Mouse (Mus musculus) kidney, embryonic 15.5 days (tissue): Measurements from ENCODE around the gene Pacrg. TPM values are rescaled to one million over a fixed set of nuclear protein-coding genes. Genes with fewer than 3 reads are reported as not detected.
A peak's percentile ranks its signal among the peaks of the same experiment; 100 is the strongest.

Source experiments
- ATAC-seq: fragments of 200-750 bp; cut with Nextera tagmentation; replicated peaks from 2 replicates; pipeline ENCODE4 v1.8.0; 2017; ENCODE audit warnings: moderate TSS enrichment; ENCODE audit not compliant: low FRiP score
- H3K27ac ChIP-seq: fragments of 300-500 bp; sonication (generic); 2 replicates; pipeline ENCODE4 v1.5.1; 2015; ENCODE audit warnings: mild to moderate bottlenecking, inconsistent platforms
- H3K27me3 ChIP-seq: fragments of 300-500 bp; sonication (generic); 2 replicates; pipeline ENCODE4 v1.6.1; 2015; ENCODE audit warnings: inconsistent platforms
- H3K36me3 ChIP-seq: fragments of 300-500 bp; sonication (generic); 2 replicates; pipeline ENCODE4 v1.6.1; 2015; ENCODE audit warnings: inconsistent platforms
- H3K4me1 ChIP-seq: fragments of 300-500 bp; sonication (generic); 2 replicates; pipeline ENCODE4 v1.6.1; 2015; ENCODE audit warnings: inconsistent platforms
- H3K4me2 ChIP-seq: fragments of 300-500 bp; sonication (generic); 2 replicates; pipeline ENCODE4 v1.6.1; 2015; ENCODE audit warnings: moderate library complexity, mild to moderate bottlenecking, inconsistent platforms
- H3K4me3 ChIP-seq: fragments of 300-500 bp; sonication (generic); replicated peaks from 2 replicates; pipeline ENCODE4 v1.5.1; 2015; ENCODE audit warnings: mild to moderate bottlenecking, inconsistent platforms
- H3K9ac ChIP-seq: fragments of 300-500 bp; sonication (generic); 2 replicates; pipeline ENCODE4 v1.6.1; 2015; ENCODE audit warnings: mild to moderate bottlenecking, inconsistent platforms
- H3K9me3 ChIP-seq: fragments of 300-500 bp; sonication (generic); replicated peaks from 2 replicates; pipeline ENCODE4 v1.6.1; 2016; ENCODE audit warnings: inconsistent platforms
- WGBS: fragments of 180-500 bp; shearing (Covaris S2); methylation state at CpG from one replicate; pipeline ENCODE4 v1.1.7; 2015; ENCODE audit warnings: mixed read lengths; 5-methylcytosine and 5-hydroxymethylcytosine counted together
- polyA plus RNA-seq: library from polyadenylated mRNA; unstranded; fragments of >200 nt; fragmentation: Nextera tagmentation; extraction: Ambion mirVana; gene quantifications from 2 replicates; pipeline ENCODE4 v1.2.1, GENCODE M21; 2015

The Pacrg gene
- polyA plus RNA-seq, 1 experiment from 2014 or later, result 3.6 TPM

DNA sequence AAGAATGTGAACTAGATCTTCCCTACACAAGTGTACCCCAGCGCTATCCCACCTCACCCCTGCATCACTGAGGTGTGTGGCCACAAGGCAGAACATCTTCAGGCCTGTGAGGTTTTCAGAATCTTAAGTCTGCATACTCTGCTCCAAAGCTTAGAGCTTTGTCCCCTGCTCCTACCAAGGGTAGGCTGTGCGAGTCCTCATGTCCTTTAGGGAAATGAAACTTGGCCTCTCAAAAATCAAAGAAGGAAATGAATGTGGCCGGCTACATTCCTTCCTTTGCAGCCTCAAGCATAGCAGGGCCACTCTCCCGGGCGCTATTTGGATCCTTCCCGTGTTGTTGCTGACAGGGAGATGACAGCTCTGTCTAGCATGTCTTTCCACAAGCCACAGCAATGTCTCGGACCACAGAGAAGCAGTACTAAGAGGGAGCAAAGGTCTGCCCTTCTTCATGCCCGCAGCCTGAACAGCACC lies 469.4 kb downstream of the Pacrg start:
- H3K9me3 ChIP-seq, result no peaks in the 10 kb centered on the region
- H3K27ac ChIP-seq, result no peak overlapping the region
- H3K4me1 ChIP-seq, result no peaks in the 10 kb centered on the region; the same call in 1 of the 2 replicates
- H3K4me2 ChIP-seq, result no peak overlapping the region
- no peak overlapping the region for H3K4me3 ChIP-seq
- H3K9ac ChIP-seq, result no peak overlapping the region
- WGBS, result 70% methylated on average over 8 of the region's 8 CpGs
- no peaks in the 10 kb centered on the region for H3K36me3 ChIP-seq
- no peak for ATAC-seq
- no peaks in the 10 kb centered on the region for H3K27me3 ChIP-seq

DNA sequence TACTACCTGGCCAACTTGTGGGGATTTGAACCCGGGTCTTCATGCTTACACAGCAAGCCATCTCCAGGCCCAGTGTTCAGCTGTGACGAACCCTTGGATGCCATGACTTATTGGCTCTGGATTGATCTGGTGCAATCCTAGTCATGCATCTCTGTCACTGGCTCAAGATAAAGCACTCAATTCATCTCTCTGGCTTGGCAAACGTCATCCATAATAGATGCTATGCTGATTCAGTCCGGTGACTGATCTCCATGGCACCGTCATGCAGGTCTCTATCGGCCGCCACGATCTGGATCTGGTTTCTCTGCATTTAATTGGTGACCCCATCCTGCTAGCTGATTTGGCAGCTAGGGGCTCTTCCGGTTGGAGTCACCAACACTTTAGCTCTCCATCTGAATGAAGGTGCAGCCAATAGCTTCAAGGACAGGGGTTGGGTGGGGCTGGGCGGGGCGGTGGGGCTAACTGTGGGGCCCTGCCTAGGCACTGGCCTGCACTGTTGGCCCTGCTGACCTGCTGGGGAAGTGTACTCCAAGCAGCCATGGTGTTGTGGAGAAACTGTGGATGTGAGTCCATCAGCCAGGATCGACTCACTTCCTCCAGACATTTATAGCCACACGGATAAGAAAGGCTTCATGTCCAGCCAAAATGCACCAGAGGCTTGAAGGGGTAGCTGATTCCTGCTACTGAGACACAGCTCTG lies 470.0 kb downstream of the Pacrg start:
- Histone ChIP-seq H3K9ac (no peak overlapping the region), H3K27me3 (no peaks in the 10 kb centered on the region), H3K4me3 (no peak overlapping the region), H3K36me3 (no peaks in the 10 kb centered on the region), H3K9me3 (no peaks in the 10 kb centered on the region), H3K4me2 (no peak overlapping the region), H3K4me1 (no peaks in the 10 kb centered on the region; the same call in 1 of the 2 replicates), H3K27ac (no peak overlapping the region)
- no peak for ATAC-seq
- WGBS, result 83% methylated on average over 13 of the region's 13 CpGs

DNA sequence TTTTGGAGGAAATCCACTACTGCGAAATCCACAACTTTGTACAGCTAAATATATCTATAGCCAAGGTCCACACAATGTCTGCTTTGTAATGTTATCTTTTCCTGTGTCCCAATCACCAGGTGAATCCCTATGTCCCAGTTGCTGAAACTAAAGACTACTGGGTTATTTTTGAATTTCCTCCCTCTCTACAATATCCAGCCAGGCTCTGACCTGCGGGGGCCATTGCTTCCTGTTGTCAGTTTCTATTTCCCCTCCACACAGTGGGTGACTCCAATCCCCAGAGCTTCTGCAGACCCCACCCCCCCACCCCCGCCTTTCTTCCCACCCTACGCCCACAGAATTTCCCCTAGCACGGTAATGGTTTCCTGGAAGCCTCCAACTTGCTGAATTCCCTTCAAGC lies 473.1 kb downstream of the Pacrg start:
- Histone ChIP-seq H3K4me3 (no peak overlapping the region), H3K27me3 (no peaks in the 10 kb centered on the region), H3K27ac (no peak overlapping the region)

DNA sequence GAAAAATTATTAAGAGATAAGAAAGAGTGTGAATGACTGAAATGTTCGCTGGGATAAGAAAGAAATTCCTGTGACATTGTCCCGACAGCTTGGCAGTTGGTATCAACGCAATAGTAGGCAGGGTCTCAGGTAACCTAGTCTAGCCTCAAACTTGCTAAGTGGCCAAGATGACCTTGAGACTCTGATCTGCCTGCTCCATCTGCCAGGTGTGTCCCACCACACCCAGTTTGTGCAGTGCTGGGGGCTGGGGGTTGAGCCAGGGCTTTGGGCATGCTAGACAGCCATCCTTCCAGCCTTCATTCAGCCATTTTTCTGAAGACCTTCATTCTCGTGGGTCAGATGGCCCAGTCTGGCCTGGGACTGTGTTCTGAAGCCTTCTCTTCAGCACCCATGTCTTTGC lies 473.5 kb downstream of the Pacrg start:
- no peaks in the 10 kb centered on the region for H3K4me1 ChIP-seq
- no peak overlapping the region for H3K4me3 ChIP-seq
- 0 out of 2 replicates have a peak overlapping the region, but pooled peaks have one; percentile 35 for H3K27ac ChIP-seq
- no peak overlapping the region for H3K4me2 ChIP-seq
- H3K9me3 ChIP-seq, result no peaks in the 10 kb centered on the region
- H3K9ac ChIP-seq, result no peak overlapping the region
- WGBS, result 83% methylated on average over 4 of the region's 4 CpGs
- H3K36me3 ChIP-seq, result no peaks in the 10 kb centered on the region
- H3K27me3 ChIP-seq, result no peaks in the 10 kb centered on the region
- ATAC-seq, result no peak

More for the DNA sequence above, 473.1 kb downstream of the Pacrg start:
- H3K9me3 ChIP-seq, result no peaks in the 10 kb centered on the region
- 68% methylated on average over 5 of the region's 5 CpGs for WGBS
- ATAC-seq, result no peak
- H3K4me1 ChIP-seq, result no peaks in the 10 kb centered on the region; the same call in 1 of the 2 replicates
- no peak overlapping the region for H3K9ac ChIP-seq
- H3K36me3 ChIP-seq, result no peaks in the 10 kb centered on the region
- H3K4me2 ChIP-seq, result no peak overlapping the region

DNA sequence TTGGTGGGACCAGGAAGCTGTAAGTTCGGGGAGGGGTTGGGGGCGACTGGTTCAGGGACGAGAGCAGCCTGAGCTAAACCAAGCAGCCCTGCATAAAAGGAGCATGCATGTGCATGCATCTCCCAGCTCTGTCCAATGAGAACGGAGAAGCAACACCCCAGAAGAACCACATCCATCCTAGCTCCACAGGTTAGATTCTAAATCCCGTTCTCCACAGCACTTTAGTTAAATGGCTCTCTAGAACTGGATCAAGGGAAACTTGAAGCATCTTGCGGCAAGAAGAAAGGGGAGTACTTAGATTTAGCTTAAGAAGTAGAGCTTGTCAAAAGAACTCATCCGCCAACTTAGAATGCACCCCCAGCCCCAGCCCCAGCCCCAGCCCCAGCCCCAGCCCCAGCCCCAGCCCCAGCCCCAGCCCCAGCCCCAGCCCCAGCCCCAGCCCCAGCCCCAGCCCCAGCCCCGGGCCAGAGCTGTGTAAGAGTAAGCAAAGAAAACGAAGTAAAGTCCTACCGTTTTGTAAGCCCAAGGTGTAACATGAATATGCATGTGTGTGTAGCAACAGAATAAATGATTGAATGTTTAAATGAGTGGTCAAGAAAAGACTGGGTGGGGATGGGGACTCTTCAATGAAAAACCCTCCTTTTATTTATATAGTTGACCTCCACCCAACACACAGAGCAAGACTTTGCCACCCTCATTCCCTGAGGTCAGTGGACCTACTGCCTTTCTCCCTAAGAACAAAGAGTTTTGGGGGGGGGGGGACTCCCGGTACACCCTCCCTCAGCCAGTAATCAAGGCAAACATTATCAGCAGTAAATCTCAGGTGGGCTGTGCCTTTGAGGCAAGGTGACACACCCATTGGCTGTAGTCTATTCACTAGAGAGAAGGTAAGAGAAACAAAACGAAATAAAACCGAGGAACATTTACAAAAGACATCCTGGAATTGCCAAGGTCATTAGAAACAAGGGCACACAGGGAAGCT lies 474.3 kb downstream of the Pacrg start:
- no peaks in the 10 kb centered on the region for H3K4me1 ChIP-seq
- WGBS, result 69% methylated on average over 13 of the region's 13 CpGs
- no peaks in the 10 kb centered on the region for H3K36me3 ChIP-seq
- no peak overlapping the region for H3K27ac ChIP-seq
- H3K9ac ChIP-seq, result no peak overlapping the region
- H3K4me2 ChIP-seq, result no peak overlapping the region
- no peak for ATAC-seq
- H3K27me3 ChIP-seq, result no peaks in the 10 kb centered on the region
- H3K9me3 ChIP-seq, result no peaks in the 10 kb centered on the region
- H3K4me3 ChIP-seq, result no peak overlapping the region

DNA sequence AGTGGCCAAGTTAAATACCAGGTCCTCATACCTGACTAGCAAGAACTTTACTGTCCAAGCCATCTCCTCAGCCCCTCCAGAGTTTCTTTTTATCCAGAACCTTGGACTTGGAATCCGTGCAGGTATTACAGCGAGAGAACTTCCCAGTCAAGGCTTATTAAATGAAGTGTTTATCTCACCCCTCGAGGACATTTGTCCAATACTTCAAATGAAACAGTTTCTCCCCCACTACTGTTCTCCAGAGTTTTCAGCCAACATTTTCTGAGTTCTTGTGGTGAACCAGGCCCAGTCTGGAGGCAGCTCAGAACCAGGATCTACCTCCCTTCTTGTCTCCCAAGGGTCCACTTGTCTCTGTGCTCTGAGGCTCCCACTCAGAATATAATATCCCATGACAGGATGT lies 477.0 kb downstream of the Pacrg start:
- WGBS, result 76% methylated on average over 3 of the region's 3 CpGs
- no peaks in the 10 kb centered on the region for H3K27me3 ChIP-seq
- no peaks in the 10 kb centered on the region for H3K36me3 ChIP-seq
- H3K4me1 ChIP-seq, result peaks cover 7% of the 10 kb centered on the region; the same call in 1 of the 2 replicates
- H3K9me3 ChIP-seq, result no peaks in the 10 kb centered on the region
- no peak overlapping the region for H3K27ac ChIP-seq
- ATAC-seq, result no peak
- no peak overlapping the region for H3K4me2 ChIP-seq
- H3K4me3 ChIP-seq, result no peak overlapping the region
- no peak overlapping the region for H3K9ac ChIP-seq

DNA sequence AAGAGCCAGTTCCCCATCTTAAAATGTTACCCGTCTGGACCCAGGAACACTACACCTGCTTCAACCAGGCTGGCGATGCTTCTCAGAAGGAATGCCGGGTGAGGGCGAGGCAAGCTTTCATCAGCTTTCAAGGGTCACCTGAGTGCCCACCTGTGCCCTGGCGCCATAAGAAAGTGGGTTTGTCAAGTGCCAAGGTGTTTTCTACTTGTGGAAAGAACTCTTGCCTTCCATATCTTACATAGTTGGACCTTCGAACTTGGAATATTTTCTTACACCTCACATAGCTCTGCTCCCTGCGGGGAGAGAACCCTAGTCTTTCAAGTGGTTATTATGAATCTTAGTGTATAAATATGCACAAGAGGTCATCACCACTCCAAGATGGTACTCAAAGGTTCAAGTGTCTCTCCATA lies 478.2 kb downstream of the Pacrg start:
- ATAC-seq, result no peak
- WGBS, result 92% methylated on average over 7 of the region's 7 CpGs
- H3K4me2 ChIP-seq, result no peak overlapping the region
- no peaks in the 10 kb centered on the region for H3K9me3 ChIP-seq
- H3K27me3 ChIP-seq, result no peaks in the 10 kb centered on the region
- no peak overlapping the region for H3K27ac ChIP-seq
- H3K4me3 ChIP-seq, result no peak overlapping the region
- H3K4me1 ChIP-seq, result peaks cover 7% of the 10 kb centered on the region; the same call in 1 of the 2 replicates
- no peak overlapping the region for H3K9ac ChIP-seq
- no peaks in the 10 kb centered on the region for H3K36me3 ChIP-seq

DNA sequence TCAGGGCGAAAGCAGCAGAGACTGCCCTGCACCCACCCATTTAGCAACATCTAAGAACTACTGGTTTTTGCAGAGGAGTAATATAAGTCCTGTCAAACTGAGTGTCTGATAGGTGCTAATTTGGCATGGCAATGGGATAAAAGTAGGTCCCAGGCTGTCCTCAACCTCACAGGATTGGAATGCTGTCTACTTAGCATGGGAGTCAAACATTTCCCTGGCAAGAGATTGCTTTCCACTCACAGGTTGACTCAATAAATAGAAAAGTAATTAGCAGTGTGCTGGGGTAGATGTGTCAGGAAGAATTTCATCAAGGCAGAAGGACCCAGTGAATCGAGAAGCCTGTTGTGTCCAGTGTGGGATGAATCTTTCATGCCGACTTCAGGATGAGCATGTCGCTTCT lies 479.4 kb downstream of the Pacrg start:
- H3K4me1 ChIP-seq, result peaks cover 15% of the 10 kb centered on the region
- no peak overlapping the region for H3K27ac ChIP-seq
- no peaks in the 10 kb centered on the region for H3K27me3 ChIP-seq
- H3K4me2 ChIP-seq, result no peak overlapping the region
- no peaks in the 10 kb centered on the region for H3K9me3 ChIP-seq
- no peaks in the 10 kb centered on the region for H3K36me3 ChIP-seq
- no peak overlapping the region for H3K9ac ChIP-seq
- 67% methylated on average over 4 of the region's 4 CpGs for WGBS
- H3K4me3 ChIP-seq, result no peak overlapping the region
- ATAC-seq, result no peak

DNA sequence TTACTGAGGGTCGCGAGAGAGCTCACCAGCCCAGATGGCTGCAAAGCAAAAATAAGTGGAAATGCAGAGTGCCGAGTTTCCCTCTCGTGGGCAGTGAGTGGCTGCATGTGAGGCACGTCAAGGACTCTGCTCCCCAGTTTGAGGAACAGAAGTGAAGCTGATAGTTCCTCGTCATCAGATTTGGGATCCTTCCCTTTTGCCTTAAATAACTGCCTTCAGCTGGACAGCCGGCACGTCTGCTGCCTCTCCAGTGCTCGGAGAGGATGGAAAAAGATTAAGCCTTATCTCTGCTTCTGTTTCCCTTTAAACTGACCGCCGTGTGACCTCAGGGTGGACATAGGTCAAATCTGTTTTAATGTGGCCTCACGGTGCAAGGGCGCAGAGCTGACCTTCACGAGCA lies 480.6 kb downstream of the Pacrg start:
- no peaks in the 10 kb centered on the region for H3K36me3 ChIP-seq
- H3K4me2 ChIP-seq, result no peak overlapping the region
- peaks cover 20% of the 10 kb centered on the region for H3K4me1 ChIP-seq
- WGBS, result 64% methylated on average over 14 of the region's 14 CpGs
- ATAC-seq, result no peak
- H3K27ac ChIP-seq, result no peak overlapping the region
- H3K4me3 ChIP-seq, result no peak overlapping the region
- H3K9ac ChIP-seq, result no peak overlapping the region
- H3K9me3 ChIP-seq, result no peaks in the 10 kb centered on the region
- no peaks in the 10 kb centered on the region for H3K27me3 ChIP-seq

DNA sequence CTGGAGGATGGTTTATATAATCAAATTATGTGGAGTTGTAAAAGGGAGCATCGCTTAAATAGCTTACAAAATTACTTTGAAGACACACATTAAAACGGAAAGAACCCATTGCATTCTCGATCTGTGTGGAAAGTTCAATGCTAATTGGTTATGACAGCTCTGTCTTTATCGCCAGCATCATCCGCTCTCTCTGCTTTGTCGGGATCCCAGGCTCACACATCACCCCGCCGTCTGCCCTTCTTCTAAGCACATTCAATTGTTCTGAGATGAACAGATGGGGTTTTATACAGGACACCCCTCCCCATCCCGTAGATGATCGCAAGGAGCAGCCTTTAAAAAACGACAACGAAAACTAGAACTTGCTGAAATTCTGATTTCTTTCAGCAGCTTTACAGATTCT lies 482.8 kb downstream of the Pacrg start:
- H3K36me3 ChIP-seq, result no peaks in the 10 kb centered on the region
- H3K27ac ChIP-seq, result no peak overlapping the region
- ATAC-seq, result no peak
- no peak overlapping the region for H3K4me2 ChIP-seq
- no peaks in the 10 kb centered on the region for H3K9me3 ChIP-seq
- H3K27me3 ChIP-seq, result no peaks in the 10 kb centered on the region
- no peak overlapping the region for H3K9ac ChIP-seq
- 87% methylated on average over 12 of the region's 12 CpGs for WGBS
- no peak overlapping the region for H3K4me3 ChIP-seq
- H3K4me1 ChIP-seq, result peaks cover 20% of the 10 kb centered on the region

DNA sequence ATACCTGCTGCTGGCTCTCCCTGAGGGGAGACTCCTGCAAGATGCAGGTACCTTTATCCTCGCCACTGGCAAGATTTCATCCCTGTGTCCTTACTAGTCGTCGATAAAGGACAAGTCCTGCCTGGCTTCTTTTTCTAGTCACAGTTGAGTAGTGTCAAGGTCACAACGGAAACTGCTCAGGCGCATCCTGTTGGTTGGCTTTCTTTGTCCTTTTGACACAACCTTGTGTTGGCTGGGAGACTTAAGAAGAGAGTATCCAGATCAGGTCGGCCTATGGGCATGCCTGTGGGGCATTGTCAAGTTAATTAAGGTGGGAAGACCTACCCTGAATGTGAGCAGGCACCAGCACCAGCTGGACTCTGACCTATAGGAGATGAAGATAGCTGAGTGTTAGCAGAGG lies 483.8 kb downstream of the Pacrg start:
- no peaks in the 10 kb centered on the region for H3K36me3 ChIP-seq
- H3K9me3 ChIP-seq, result no peaks in the 10 kb centered on the region
- no peak overlapping the region for H3K4me3 ChIP-seq
- H3K27me3 ChIP-seq, result no peaks in the 10 kb centered on the region
- ATAC-seq, result 0 out of 2 replicates have a peak, but pooled peaks have one; percentile 36
- 28% methylated on average over 6 of the region's 6 CpGs for WGBS
- H3K9ac ChIP-seq, result no peak overlapping the region
- H3K4me1 ChIP-seq, result peaks cover 20% of the 10 kb centered on the region
- no peak overlapping the region for H3K4me2 ChIP-seq
- no peak overlapping the region for H3K27ac ChIP-seq

DNA sequence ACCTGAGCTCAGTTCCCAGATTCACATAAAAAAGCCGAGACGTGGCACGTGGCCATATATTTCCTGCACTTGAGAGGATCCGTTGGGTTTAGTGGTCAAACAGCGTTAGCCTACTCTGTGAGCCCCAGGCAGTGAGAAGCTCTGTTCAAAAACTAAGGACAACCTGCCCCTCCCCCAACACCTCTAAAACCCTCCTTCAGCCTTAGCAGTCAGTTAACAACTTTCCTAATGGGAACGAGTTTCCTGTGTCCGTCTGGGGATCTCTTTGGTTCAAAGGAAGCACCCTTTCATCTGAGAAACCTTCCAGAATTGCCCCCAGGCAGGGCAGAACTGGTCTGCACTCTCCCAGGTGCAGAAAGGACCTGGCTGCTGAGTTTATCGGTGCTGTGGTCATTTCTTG lies 484.4 kb downstream of the Pacrg start:
- Histone ChIP-seq H3K27ac (no peak overlapping the region), H3K4me3 (no peak overlapping the region), H3K27me3 (no peaks in the 10 kb centered on the region), H3K9ac (no peak overlapping the region), H3K4me2 (no peak overlapping the region), H3K36me3 (no peaks in the 10 kb centered on the region), H3K9me3 (no peaks in the 10 kb centered on the region), H3K4me1 (peaks cover 20% of the 10 kb centered on the region)
- WGBS, result 8% methylated on average over 8 of the region's 8 CpGs
- ATAC-seq, result no peak
